Mouse (Mus musculus): Measurements from ENCODE around the gene Clrn1.

Gene Clrn1

DNA sequence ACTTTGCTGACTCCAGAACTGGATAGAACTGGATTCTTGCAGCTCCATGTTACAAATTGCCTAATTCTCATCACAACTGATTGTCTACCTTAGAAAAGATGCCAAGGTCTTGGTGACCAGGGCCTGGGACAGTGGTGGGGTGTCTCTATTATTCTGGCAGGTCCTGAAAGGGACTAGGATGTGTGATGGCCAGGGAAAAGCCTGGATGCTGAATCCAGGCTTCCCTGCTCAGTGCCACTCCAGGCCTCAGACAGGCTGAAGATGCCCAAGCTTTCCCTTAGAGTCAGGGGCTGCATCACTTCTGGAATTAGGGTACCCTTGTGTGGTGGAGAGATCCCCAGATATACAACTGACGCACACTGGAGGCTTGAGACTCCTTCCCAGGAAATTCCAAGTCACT, 55.2 kb downstream of the Clrn1 start:
- DNase-seq: no peak

DNA sequence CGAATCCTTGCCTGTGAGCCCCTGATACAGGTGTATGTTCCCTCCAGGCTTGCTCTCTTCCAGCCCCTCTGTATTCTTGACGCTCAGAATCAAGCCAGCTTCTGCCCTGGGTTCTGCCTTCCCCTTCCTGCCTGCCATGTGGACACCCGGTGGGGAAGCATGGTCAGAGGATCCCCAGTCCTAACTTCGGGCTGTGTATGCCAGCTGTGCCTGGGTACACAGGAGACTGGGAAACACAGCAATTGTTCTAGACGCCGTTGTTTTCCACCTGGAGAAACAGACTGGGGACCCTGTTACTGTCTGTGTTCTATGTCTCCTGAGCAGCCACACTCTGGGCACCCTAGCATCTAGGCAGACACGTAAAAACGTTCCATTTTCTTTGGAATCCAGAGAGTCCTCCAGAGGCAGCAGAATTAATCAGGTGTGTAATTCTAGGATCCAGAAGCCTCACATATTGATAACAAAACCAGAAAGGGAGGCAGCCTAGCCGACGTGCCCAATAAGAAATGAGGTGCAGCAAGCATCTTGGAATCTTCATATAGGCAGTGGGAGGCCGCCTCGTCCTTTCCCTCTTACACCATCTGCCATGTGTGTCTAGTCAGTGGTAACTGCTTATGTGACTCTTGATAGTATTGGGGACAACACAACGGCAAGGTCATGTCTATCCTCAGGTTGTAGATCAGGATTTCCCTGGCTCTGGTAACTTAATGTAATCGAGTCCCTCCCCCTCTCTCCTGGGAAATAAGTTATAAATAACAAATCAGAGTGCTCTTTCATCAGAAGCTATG, 56.6 kb downstream of the Clrn1 start:
- no peak for DNase-seq

DNA sequence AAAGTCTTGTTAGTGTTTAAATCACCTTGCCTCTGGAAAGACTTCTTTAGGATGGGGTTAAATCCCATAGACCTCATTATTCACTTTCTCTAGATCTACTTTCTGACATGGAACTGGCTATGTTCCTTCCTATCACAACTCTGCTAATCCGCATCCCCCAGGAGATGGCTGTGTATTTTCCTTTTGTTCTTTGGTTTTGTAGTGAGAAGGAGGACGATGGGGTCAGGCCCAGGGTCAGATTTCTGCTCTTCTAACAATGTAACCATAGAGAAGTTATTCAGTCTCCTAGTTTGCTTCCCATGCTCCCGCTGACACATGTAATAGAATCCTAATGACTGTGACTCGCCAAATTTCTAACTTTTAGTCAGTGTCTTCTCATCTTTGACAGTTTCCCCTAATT, 58.9 kb downstream of the Clrn1 start:
- no peak for DNase-seq

DNA sequence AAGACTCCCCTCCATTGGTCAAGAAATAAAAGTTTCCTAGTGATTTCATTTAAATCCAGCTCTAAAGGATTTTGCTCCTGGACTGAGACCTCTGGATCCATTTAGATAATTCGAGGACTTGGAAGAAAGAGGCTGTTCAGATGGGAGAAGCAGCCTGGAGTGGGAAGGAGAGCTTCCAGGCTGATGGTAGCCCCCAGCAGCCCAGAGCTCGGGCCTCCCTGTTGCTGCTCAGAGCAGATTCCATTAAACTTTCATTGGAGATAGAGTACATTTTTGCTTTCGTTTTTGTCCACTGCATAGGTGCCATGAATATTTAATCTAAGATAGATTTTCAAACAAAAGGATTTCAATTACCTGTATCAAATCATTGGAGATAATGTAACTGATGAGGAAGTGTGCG, 62.9 kb downstream of the Clrn1 start, which contains the start of gene Mindy4b-ps:
Mindy4b-ps (minus strand) TSS at position 101 of the 400 bp plus-strand sequence.
- DNase-seq: no peak

DNA sequence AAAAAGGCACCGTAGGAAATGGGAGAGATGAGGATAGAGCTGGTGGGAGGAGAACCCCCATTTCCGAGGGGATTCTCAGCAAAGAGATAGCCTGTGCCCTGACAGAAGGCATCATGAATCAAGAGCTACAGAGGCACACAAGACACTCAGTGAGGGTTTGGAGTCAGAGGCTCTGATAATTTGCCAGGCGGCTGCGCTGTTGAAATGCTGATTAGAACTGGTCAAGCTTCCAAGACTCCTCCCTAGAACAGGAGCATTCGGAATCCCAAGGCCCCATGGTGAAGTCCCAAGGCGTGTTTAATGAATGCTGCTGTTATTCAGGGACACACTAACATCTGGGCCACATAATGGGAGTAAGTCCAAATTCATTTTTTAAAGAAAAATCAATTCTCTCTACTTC, 67.8 kb downstream of the Clrn1 start:
- DNase-seq: no peak

DNA sequence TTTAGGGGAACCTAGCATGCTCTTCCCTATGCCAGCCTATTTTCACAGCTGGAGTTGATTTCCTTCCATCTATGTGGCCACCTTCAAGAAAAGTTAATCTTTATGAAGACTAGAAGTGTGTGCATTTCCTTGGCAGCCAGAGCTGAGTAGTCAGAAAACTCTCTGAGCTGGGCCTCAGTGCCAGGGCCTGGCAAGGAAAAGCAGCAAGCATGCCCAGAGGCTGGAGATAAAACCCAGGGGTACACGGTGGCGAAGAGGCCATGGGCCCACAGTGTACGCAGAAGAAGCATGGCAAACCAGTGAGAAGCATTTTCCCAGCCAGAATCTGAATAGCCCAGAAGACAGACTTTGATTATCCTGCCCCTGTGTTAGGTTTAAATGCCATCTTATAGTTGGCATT, 70.9 kb downstream of the Clrn1 start:
- no peak for DNase-seq

DNA sequence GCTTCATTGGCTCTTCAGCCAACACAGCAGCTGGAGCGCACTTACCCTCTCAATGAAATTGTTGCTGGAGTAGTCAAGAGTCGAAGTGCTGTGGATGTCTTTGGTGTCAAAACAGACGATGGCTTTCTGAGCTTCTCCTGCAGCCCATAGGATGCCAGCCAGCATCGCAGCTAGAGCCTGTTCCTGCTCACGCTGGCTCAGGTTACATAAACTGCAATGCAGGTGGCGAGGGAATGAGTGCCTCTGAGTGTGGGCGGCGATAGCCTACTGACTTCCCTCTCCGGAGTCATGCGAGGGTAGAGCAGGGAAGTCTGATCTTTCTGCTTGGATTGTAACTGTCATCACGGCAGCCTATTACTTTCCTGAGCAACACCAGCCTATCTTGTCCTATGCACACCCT, 74.8 kb downstream of the Clrn1 start:
- DNase-seq: peak; percentile 72

DNA sequence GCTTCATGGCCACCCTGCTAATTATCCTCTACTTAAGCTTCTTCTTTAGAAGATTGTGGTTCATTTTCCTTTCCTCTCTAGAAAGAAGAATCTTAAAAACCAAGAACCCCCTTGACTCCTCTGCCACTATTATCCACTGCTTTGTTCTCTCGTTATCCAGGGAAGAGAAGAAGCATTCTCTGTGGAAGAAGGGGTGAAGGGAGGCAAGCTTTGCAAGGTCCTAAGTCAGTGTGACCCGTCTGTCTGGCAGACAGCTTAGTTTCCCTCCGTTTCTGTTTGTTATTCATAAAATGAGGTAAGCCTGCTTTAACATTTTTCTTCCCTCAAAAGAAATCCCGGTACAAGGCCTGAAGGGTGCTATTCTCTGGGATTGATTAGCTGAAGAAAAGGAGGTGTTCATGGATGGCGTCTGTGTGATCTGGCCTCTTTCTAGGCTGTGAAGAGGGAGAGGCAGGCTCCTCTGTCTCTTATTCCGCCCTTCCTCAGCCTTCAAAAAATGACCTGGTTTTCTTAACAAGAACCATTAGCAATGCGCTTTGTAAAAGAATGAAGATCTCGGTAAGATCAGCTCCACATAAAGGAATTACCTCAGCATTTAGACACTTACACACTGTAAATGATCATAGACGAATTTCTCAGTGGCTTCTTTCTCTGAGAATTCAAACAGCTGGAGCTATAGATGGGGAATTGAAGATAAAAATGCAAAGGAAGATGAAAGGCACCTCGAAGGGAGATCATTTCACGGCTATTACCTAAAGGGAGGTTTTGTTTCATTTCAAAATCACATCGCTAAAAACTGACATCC, 75.8 kb downstream of the Clrn1 start:
- no peak for DNase-seq

DNA sequence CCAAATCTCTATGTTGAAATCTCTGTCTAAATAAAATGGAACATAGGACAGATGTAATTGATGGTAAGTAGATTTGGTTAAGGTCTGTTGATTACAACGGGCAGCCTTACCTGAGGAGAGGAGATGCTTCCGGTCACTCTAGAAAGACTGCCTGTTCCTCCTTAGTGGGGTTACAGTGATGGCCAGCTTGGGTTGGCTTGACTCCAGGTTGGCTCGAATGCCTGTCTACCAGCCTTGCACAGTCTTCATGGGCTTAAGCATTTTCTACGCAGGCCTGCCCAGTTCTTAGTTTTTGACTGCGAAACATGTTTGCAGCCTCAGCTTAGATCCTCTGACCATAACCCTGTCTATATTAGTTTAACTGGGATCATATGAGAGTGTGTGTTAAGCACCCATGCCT, 76.5 kb downstream of the Clrn1 start:
- no peak for DNase-seq

DNA sequence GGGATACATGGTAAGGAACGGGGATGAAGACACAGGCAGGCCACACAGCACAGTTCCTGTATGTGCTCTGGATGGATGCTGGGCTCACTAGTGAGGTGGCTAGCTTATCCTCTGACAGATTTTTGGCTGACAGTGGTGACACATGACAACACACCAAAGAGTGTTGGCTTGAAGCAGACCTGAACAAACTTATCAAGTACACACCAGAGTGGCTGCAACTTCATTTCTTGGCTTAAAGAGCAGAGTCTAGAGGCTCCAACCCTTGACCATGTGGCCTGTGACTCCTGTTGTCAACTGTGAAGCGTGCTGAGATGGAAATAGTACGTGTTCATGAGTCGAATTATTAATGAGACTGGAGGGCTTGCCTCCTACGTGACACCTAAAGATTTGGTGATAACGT, 80.4 kb downstream of the Clrn1 start:
- no peak for DNase-seq

DNA sequence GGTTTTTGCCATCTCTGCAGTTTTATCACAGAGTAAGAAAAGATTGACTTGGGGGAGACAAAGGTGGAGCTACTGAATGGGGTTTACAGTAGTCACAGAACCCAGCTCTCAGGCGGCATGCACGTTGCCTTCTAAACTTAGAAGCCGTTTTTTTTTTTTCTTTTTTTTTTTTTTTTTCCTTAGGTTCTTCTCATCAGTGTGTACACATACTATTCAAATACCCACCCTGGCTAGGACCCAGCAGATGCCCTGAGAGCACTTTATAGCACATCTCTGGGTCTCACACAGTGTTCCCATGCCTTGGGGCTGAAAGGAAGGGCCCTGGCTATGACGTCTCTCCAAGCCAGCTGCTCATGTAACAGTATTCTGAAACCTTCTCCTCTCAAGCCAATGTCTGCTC, 86.5 kb downstream of the Clrn1 start:
- no peak for DNase-seq

DNA sequence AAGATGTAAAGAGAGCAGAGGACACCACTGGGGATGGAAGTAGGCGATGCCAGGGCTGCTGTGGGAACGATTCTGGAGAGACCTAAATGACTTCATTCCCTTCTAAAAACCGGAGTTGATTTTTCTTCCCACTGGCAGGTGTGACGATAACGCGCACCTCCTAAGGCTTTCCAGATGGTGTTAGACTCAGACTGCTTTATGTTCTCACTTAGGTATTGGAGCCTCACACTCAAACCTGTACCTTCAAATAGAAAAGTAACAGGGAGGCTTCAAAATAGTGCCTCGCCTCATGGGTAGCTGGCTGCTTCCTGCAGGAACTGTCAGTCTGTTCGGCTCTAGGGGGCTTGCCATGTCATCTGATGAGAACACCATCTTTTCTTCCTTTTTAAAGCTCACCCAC, 86.9 kb downstream of the Clrn1 start:
- DNase-seq: no peak
